Mouse (Mus musculus): Measurements from ENCODE around the gene Tmem14c. TPM values are rescaled to one million over a fixed set of nuclear protein-coding genes. Genes with fewer than 3 reads are reported as not detected.

Gene Tmem14c
- polyA plus RNA-seq, 1 experiment from 2014 or later, result 193 TPM

GRCm38 (mm10) chr13:41018756-41019591, 2.9 kb downstream of the Tmem14c start:
- 94% methylated on average over 13 of the region's 13 CpGs for WGBS
- no peak overlapping the region for H3K27ac ChIP-seq (ENCODE audit: low read depth, low read length)
- no peak for ATAC-seq (ENCODE audit: insufficient read depth, low FRiP score, low TSS enrichment)
- H3K27me3 ChIP-seq (ENCODE audit: control insufficient read depth, insufficient read depth, low read length), result no peaks in the 10 kb centered on the region
- DNase-seq (ENCODE audit: low spot score), result no peak
- H3K4me1 ChIP-seq (ENCODE audit: control insufficient read depth, insufficient read depth, low read length), result peaks cover 6% of the 10 kb centered on the region
- no peak overlapping the region for H3K9ac ChIP-seq (ENCODE audit: low read length)
- no peak overlapping the region for H3K4me2 ChIP-seq (ENCODE audit: low read depth)
- no peaks in the 10 kb centered on the region for H3K9me3 ChIP-seq (ENCODE audit: control insufficient read depth, low read length)
- H3K4me3 ChIP-seq (ENCODE audit: low read depth, low read length), result no peak overlapping the region
- H3K36me3 ChIP-seq (ENCODE audit: control insufficient read depth, insufficient read depth, low read length), result no peaks in the 10 kb centered on the region

DNA sequence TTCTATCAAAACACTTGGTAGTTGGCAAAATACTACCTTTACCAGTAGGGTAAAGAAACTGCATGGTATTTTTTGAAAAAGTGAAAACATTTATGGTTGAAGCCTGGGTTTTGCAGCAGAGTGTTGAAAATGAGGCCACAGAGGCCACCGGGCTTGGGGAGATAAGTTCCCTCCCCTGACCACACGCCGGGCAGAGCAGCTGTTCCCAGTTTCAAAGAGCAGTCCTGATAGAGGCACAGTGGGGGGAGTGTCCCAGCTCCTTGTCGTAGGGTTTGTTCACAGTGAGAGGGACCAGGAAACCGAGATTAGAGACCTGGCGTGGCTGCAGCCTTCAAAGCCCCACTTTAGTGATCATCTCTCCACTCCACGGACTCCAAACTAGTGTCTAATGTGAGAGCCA, 4.4 kb downstream of the Tmem14c start:
- no peak overlapping the region for H3K27ac ChIP-seq (ENCODE audit: low read depth, low read length)
- H3K27me3 ChIP-seq (ENCODE audit: control insufficient read depth, insufficient read depth, low read length), result no peaks in the 10 kb centered on the region
- DNase-seq (ENCODE audit: low spot score) (no peak), ATAC-seq (ENCODE audit: insufficient read depth, low FRiP score, low TSS enrichment) (no peak)
- WGBS, result 69% methylated on average over 7 of the region's 7 CpGs
- peaks cover 6% of the 10 kb centered on the region for H3K4me1 ChIP-seq (ENCODE audit: control insufficient read depth, insufficient read depth, low read length)
- no peak overlapping the region for H3K9ac ChIP-seq (ENCODE audit: low read length)
- H3K36me3 ChIP-seq (ENCODE audit: control insufficient read depth, insufficient read depth, low read length), result no peaks in the 10 kb centered on the region
- H3K9me3 ChIP-seq (ENCODE audit: control insufficient read depth, low read length), result no peaks in the 10 kb centered on the region
- no peak overlapping the region for H3K4me2 ChIP-seq (ENCODE audit: low read depth)
- H3K4me3 ChIP-seq (ENCODE audit: low read depth, low read length), result no peak overlapping the region

DNA sequence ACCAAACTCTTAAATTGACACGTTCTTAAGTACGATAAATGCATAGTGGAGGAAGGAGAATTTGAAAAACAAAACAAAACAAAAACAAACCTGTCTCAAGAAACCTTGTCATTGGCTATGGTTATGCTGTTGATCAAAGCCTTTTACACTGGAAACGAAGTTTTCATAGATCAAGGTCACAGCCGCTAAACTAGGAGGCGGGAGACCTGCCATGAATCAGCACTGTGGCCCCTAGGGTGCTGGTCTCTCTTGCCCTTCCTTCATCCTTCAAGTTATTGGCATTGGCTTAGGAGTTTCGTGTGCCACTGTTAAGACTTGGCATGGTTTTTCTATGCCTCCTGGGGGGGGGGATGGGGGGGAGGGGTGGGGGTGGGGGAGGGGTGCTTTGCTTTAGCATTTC, 5.5 kb downstream of the Tmem14c start:
- H3K36me3 ChIP-seq (ENCODE audit: control insufficient read depth, insufficient read depth, low read length), result no peaks in the 10 kb centered on the region
- no peak for ATAC-seq (ENCODE audit: insufficient read depth, low FRiP score, low TSS enrichment)
- H3K4me3 ChIP-seq (ENCODE audit: low read depth, low read length), result no peak overlapping the region
- no peak overlapping the region for H3K27ac ChIP-seq (ENCODE audit: low read depth, low read length)
- H3K27me3 ChIP-seq (ENCODE audit: control insufficient read depth, insufficient read depth, low read length), result no peaks in the 10 kb centered on the region
- DNase-seq (ENCODE audit: low spot score), result no peak
- no peak overlapping the region for H3K4me2 ChIP-seq (ENCODE audit: low read depth)
- H3K9me3 ChIP-seq (ENCODE audit: control insufficient read depth, low read length), result no peaks in the 10 kb centered on the region
- peaks cover 6% of the 10 kb centered on the region for H3K4me1 ChIP-seq (ENCODE audit: control insufficient read depth, insufficient read depth, low read length)
- no peak overlapping the region for H3K9ac ChIP-seq (ENCODE audit: low read length)
- 91% methylated on average over 6 of the region's 6 CpGs for WGBS

DNA sequence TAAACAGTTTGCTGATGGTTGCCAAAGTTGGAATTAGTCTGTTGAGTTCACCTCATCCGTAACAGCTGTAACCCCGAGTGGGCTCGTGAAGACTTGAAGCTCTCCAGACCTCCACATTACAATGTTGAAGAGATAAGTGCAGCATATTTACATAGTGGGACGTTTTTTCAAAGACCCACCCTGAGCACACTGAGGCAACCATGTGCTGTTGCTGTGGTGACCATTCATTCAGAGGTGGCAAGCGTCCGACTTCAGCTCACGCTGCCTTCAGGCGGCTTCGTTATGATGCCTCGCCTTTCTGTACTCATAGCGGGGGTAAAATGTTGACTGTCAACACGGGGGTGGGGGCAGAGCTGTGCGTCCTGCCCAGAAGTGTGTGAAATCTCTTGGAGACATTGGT, 6.0 kb downstream of the Tmem14c start:
- Histone ChIP-seq H3K27ac (ENCODE audit: low read depth, low read length) (no peak overlapping the region), H3K4me3 (ENCODE audit: low read depth, low read length) (no peak overlapping the region), H3K4me2 (ENCODE audit: low read depth) (no peak overlapping the region), H3K27me3 (ENCODE audit: control insufficient read depth, insufficient read depth, low read length) (no peaks in the 10 kb centered on the region), H3K9ac (ENCODE audit: low read length) (no peak overlapping the region), H3K4me1 (ENCODE audit: control insufficient read depth, insufficient read depth, low read length) (peaks cover 2% of the 10 kb centered on the region), H3K36me3 (ENCODE audit: control insufficient read depth, insufficient read depth, low read length) (no peaks in the 10 kb centered on the region), H3K9me3 (ENCODE audit: control insufficient read depth, low read length) (no peaks in the 10 kb centered on the region)
- DNase-seq (ENCODE audit: low spot score) (no peak), ATAC-seq (ENCODE audit: insufficient read depth, low FRiP score, low TSS enrichment) (no peak)
- 93% methylated on average over 13 of the region's 13 CpGs for WGBS

- H3K36me3 ChIP-seq (ENCODE audit: control insufficient read depth, insufficient read depth, low read length), result no peaks in the 10 kb centered on the region
- DNase-seq (ENCODE audit: low spot score) (no peak), ATAC-seq (ENCODE audit: insufficient read depth, low FRiP score, low TSS enrichment) (no peak)
- no peak overlapping the region for H3K27ac ChIP-seq (ENCODE audit: low read depth, low read length)
- H3K4me2 ChIP-seq (ENCODE audit: low read depth), result no peak overlapping the region
- no peaks in the 10 kb centered on the region for H3K9me3 ChIP-seq (ENCODE audit: control insufficient read depth, low read length)
- no peak overlapping the region for H3K4me3 ChIP-seq (ENCODE audit: low read depth, low read length)
- no peaks in the 10 kb centered on the region for H3K4me1 ChIP-seq (ENCODE audit: control insufficient read depth, insufficient read depth, low read length)
- 78% methylated on average over 5 of the region's 5 CpGs for whole genome bisulfite sequencing
- H3K27me3 ChIP-seq (ENCODE audit: control insufficient read depth, insufficient read depth, low read length), result no peaks in the 10 kb centered on the region
- no peak overlapping the region for H3K9ac ChIP-seq (ENCODE audit: low read length)
These were observed 14.0 kb downstream of the Tmem14c start for GRCm38 (mm10) chr13:41030098-41030497.

GRCm38 (mm10) chr13:41042511-41042910, 26.4 kb downstream of the Tmem14c start:
- Histone ChIP-seq H3K9ac (ENCODE audit: low read length) (no peak overlapping the region), H3K9me3 (ENCODE audit: control insufficient read depth, low read length) (no peaks in the 10 kb centered on the region), H3K4me2 (ENCODE audit: low read depth) (no peak overlapping the region), H3K36me3 (ENCODE audit: control insufficient read depth, insufficient read depth, low read length) (no peaks in the 10 kb centered on the region), H3K27ac (ENCODE audit: low read depth, low read length) (no peak overlapping the region), H3K4me1 (ENCODE audit: control insufficient read depth, insufficient read depth, low read length) (no peaks in the 10 kb centered on the region), H3K27me3 (ENCODE audit: control insufficient read depth, insufficient read depth, low read length) (no peaks in the 10 kb centered on the region), H3K4me3 (ENCODE audit: low read depth, low read length) (no peak overlapping the region)
- WGBS, result 93% methylated on average over 4 of the region's 4 CpGs
- ATAC-seq (ENCODE audit: insufficient read depth, low FRiP score, low TSS enrichment) (no peak), DNase-seq (ENCODE audit: low spot score) (no peak)

DNA sequence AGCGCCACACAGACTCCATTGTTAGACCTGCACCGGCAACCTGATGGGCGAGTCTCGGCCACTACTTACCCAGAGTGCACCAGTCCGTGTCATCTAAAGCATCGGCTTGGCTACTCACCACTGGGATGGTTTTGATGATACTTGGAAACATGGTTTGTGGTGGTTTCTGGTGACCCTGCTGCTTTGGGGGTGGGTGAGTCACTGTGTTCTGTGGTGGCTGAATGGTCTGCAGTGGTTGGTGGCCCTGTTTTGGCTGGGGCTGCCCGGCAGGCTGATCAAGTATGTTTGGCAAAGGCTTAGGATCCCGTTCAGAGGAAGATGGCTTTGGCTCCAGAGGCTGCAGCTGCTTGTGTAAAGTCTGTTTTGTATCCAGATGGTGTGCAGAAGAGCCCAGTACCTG, 29.8 kb downstream of the Tmem14c start:
- no peak overlapping the region for H3K4me2 ChIP-seq (ENCODE audit: low read depth)
- no peak overlapping the region for H3K9ac ChIP-seq (ENCODE audit: low read length)
- ATAC-seq (ENCODE audit: insufficient read depth, low FRiP score, low TSS enrichment), result no peak
- no peaks in the 10 kb centered on the region for H3K9me3 ChIP-seq (ENCODE audit: control insufficient read depth, low read length)
- H3K4me3 ChIP-seq (ENCODE audit: low read depth, low read length), result no peak overlapping the region
- no peaks in the 10 kb centered on the region for H3K4me1 ChIP-seq (ENCODE audit: control insufficient read depth, insufficient read depth, low read length)
- no peaks in the 10 kb centered on the region for H3K27me3 ChIP-seq (ENCODE audit: control insufficient read depth, insufficient read depth, low read length)
- DNase-seq (ENCODE audit: low spot score), result no peak
- H3K27ac ChIP-seq (ENCODE audit: low read depth, low read length), result no peak overlapping the region
- no peaks in the 10 kb centered on the region for H3K36me3 ChIP-seq (ENCODE audit: control insufficient read depth, insufficient read depth, low read length)
- WGBS, result 89% methylated on average over 8 of the region's 8 CpGs

DNA sequence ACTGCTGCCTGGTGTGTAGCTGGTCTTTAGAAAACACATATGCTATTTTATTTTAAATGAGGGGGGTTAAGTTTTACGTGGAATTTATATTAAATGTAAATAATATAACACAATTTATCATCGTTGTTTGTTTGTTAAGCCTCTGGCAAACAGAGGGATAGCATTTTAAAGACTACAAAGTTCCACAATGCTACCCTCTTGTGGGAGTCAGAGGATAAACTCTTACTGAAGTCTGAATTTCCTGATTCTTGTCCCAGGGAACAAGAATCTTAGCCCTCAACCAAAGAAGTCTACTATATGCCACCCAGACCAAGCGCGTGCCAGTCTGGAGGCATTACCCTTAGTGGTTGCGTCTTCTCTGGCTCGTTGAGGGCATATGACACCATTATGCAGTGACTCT, 31.2 kb downstream of the Tmem14c start:
- H3K27me3 ChIP-seq (ENCODE audit: control insufficient read depth, insufficient read depth, low read length), result no peaks in the 10 kb centered on the region
- 86% methylated on average over 6 of the region's 6 CpGs for WGBS
- H3K27ac ChIP-seq (ENCODE audit: low read depth, low read length), result no peak overlapping the region
- H3K4me3 ChIP-seq (ENCODE audit: low read depth, low read length), result no peak overlapping the region
- DNase-seq (ENCODE audit: low spot score) (no peak), ATAC-seq (ENCODE audit: insufficient read depth, low FRiP score, low TSS enrichment) (no peak)
- no peak overlapping the region for H3K9ac ChIP-seq (ENCODE audit: low read length)
- no peak overlapping the region for H3K4me2 ChIP-seq (ENCODE audit: low read depth)
- H3K4me1 ChIP-seq (ENCODE audit: control insufficient read depth, insufficient read depth, low read length), result no peaks in the 10 kb centered on the region
- no peaks in the 10 kb centered on the region for H3K36me3 ChIP-seq (ENCODE audit: control insufficient read depth, insufficient read depth, low read length)
- H3K9me3 ChIP-seq (ENCODE audit: control insufficient read depth, low read length), result no peaks in the 10 kb centered on the region

GRCm38 (mm10) chr13:41051965-41052364, 35.9 kb downstream of the Tmem14c start:
- Histone ChIP-seq H3K36me3 (ENCODE audit: control insufficient read depth, insufficient read depth, low read length) (no peaks in the 10 kb centered on the region), H3K4me2 (ENCODE audit: low read depth) (no peak overlapping the region), H3K4me3 (ENCODE audit: low read depth, low read length) (no peak overlapping the region), H3K4me1 (ENCODE audit: control insufficient read depth, insufficient read depth, low read length) (no peaks in the 10 kb centered on the region), H3K9me3 (ENCODE audit: control insufficient read depth, low read length) (no peaks in the 10 kb centered on the region), H3K27ac (ENCODE audit: low read depth, low read length) (no peak overlapping the region), H3K27me3 (ENCODE audit: control insufficient read depth, insufficient read depth, low read length) (no peaks in the 10 kb centered on the region), H3K9ac (ENCODE audit: low read length) (no peak overlapping the region)
- DNase-seq (ENCODE audit: low spot score) (no peak), ATAC-seq (ENCODE audit: insufficient read depth, low FRiP score, low TSS enrichment) (no peak)
- WGBS, result 79% methylated on average over 5 of the region's 5 CpGs

Data from neural tube, embryonic 11.5 days (tissue).